Mouse (Mus musculus) heart, adult 2 months (tissue): ENCODE data around the gene Cc2d2b. TPM values are rescaled to one million over a fixed set of nuclear protein-coding genes. Genes with fewer than 3 reads are reported as not detected.

Experiments
- DNase-seq, 2 experiments: peaks; one replicate each; pipeline ENCODE4 v3.0.0; 2021
- H3K27ac ChIP-seq: fragments of 200-600 bp; 2 replicates; pipeline ENCODE4 v1.8.1; 2022
- H3K27me3 ChIP-seq: fragments of 200-500 bp; 2 replicates; pipeline ENCODE4 v1.6.1; 2012; ENCODE audit warnings: mild to moderate bottlenecking, low read length, inconsistent platforms, mixed read lengths; ENCODE audit not compliant: control insufficient read depth, insufficient read depth
- H3K36me3 ChIP-seq: fragments of 200-500 bp; 2 replicates; pipeline ENCODE4 v1.6.1; 2012; ENCODE audit warnings: low read length, inconsistent platforms; ENCODE audit not compliant: control insufficient read depth, insufficient read depth
- H3K4me1 ChIP-seq: fragments of 200-500 bp; 2 replicates; pipeline ENCODE4 v1.6.1; 2011; ENCODE audit warnings: low read length; ENCODE audit not compliant: control insufficient read depth, insufficient read depth
- H3K4me3 ChIP-seq: fragments of 200-600 bp; 2 replicates; pipeline ENCODE4 v1.8.1; 2022
- H3K79me2 ChIP-seq: fragments of 200-500 bp; replicated peaks from 2 replicates; pipeline ENCODE4 v1.6.1; 2012; ENCODE audit warnings: mild to moderate bottlenecking, inconsistent platforms, low read length, moderate library complexity, mixed read lengths; ENCODE audit not compliant: control insufficient read depth, insufficient read depth
- H3K9ac ChIP-seq: fragments of 200-500 bp; 2 replicates; pipeline ENCODE4 v1.6.1; 2012; ENCODE audit warnings: low read depth, mild to moderate bottlenecking, control low read depth, inconsistent platforms, low read length, mixed read lengths
- CTCF ChIP-seq: fragments of 200-600 bp; IDR thresholded peaks from 2 replicates; pipeline ENCODE4 v1.8.1; 2022; ENCODE audit warnings: antibody characterized with exemption, mild to moderate bottlenecking, moderate library complexity
- EP300 ChIP-seq: fragments of 200-500 bp; IDR thresholded peaks from 2 replicates; pipeline ENCODE4 v1.6.1; 2011; ENCODE audit warnings: low read depth, low read length, control low read depth; ENCODE audit not compliant: insufficient read depth
- POLR2A ChIP-seq: fragments of 200-500 bp; IDR thresholded peaks from 2 replicates; pipeline ENCODE4 v1.6.1; 2011; ENCODE audit warnings: mild to moderate bottlenecking, low read depth, low read length, control low read depth; ENCODE audit not compliant: insufficient read depth
- WGBS: fragments of 180-500 bp; shearing (Covaris S2); methylation state at CpG from one replicate; pipeline ENCODE4 v1.1.7; 2018; 5-methylcytosine and 5-hydroxymethylcytosine counted together
- intact Hi-C: fragments of 180-260 bp; cut with DNase I; formaldehyde crosslinking; loops from one replicate; pipeline ENCODE4 v1.15.1; 2025
- polyA plus RNA-seq: library from polyadenylated mRNA; depleted of rRNA; stranded (reverse); fragments of >200 nt; gene quantifications from 2 replicates; pipeline ENCODE4 v1.2.3, GENCODE M21; 2012
- total RNA-seq, 2 experiments: library from RNA; stranded (reverse); gene quantifications; 2 replicates each; pipeline ENCODE4 v1.2.3; 2021

The Cc2d2b gene
- total and polyA plus RNA-seq, 3 experiments = not detected

DNA sequence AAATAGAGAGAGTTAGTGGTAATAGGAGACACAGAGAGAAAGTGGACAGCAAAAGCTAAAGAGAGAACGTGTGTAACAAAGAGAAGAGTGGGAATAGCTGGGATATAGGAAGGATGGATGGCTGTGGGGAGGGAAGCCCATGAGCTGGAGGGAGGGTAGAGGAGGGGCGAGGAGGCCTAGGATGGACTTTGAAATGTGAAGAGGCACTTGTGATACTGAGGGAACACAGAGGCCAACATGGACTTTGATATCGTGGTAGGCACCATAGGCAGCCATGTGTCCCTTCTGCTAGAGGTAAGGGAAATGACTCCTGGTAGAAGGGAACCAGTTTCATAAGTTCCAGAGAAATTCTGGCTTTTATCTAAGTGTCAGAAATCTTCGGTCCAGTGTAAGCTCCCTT lies 63.3 kb downstream of the Cc2d2b start:
- Histone ChIP-seq H3K79me2 (no peaks in the 10 kb centered on the region), H3K4me1 (no peaks in the 10 kb centered on the region), H3K27ac (no peak overlapping the region), H3K27me3 (no peaks in the 10 kb centered on the region), H3K9ac (no peak overlapping the region), H3K36me3 (no peaks in the 10 kb centered on the region), H3K4me3 (no peak overlapping the region)
- no peak for DNase-seq
- intact Hi-C loops = no loop called here
- TF ChIP-seq EP300 (no peak), POLR2A (no peak), CTCF (no peak)
- 78% methylated on average over 4 of the region's 4 CpGs for WGBS

- DNase-seq = no peak
- H3K27ac ChIP-seq = no peak overlapping the region
- no peak overlapping the region for H3K9ac ChIP-seq
- H3K36me3 ChIP-seq = no peaks in the 10 kb centered on the region
- TF ChIP-seq EP300 (no peak), POLR2A (no peak), CTCF (no peak)
- intact Hi-C loops = no loop called here
- H3K27me3 ChIP-seq = no peaks in the 10 kb centered on the region
- H3K4me1 ChIP-seq = no peaks in the 10 kb centered on the region
- 25% methylated on average over 3 of the region's 3 CpGs for WGBS
- H3K4me3 ChIP-seq = no peak overlapping the region
- no peaks in the 10 kb centered on the region for H3K79me2 ChIP-seq
Measured at GRCm38 (mm10) chr19:40812778-40813177, 64.2 kb downstream of the Cc2d2b start.

DNA sequence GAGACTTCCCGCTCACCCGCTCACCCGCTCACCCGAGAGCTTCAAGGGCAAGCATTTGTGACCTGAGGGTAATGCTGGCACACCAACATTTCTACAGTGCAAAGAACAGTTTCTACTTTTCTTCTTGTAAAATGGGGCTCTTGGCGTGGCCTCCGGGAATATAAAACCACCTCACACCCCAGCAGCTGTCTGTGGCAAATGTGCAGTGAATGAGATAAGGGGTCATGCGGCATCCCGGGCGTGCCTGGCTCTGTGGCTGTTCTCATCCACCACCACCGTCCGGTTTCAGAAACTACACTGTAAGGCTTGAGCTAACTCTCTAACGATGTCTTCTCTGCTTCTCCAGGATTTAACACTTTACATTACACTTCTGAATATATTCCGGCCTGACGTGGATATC lies 64.8 kb downstream of the Cc2d2b start:
- H3K4me1 ChIP-seq = no peaks in the 10 kb centered on the region
- no peak for DNase-seq
- no peak overlapping the region for H3K27ac ChIP-seq
- WGBS = 54% methylated on average over 14 of the region's 14 CpGs
- no peak for TF ChIP-seq EP300
- TF ChIP-seq CTCF = no peak
- no peak for TF ChIP-seq POLR2A
- intact Hi-C loops = no loop called here
- H3K36me3 ChIP-seq = no peaks in the 10 kb centered on the region
- no peaks in the 10 kb centered on the region for H3K27me3 ChIP-seq
- H3K79me2 ChIP-seq = no peaks in the 10 kb centered on the region
- no peak overlapping the region for H3K4me3 ChIP-seq
- H3K9ac ChIP-seq = no peak overlapping the region

- no peaks in the 10 kb centered on the region for H3K27me3 ChIP-seq
- DNase-seq = no peak
- TF ChIP-seq EP300 (no peak), CTCF (no peak), POLR2A (no peak)
- no peaks in the 10 kb centered on the region for H3K79me2 ChIP-seq
- no peaks in the 10 kb centered on the region for H3K4me1 ChIP-seq
- H3K9ac ChIP-seq = no peak overlapping the region
- H3K4me3 ChIP-seq = no peak overlapping the region
- intact Hi-C loops = no loop called here
- 60% methylated on average over 7 of the region's 7 CpGs for WGBS
- no peaks in the 10 kb centered on the region for H3K36me3 ChIP-seq
- H3K27ac ChIP-seq = no peak overlapping the region
Measured at GRCm38 (mm10) chr19:40815645-40816183, 67.2 kb downstream of the Cc2d2b start.

- 75% methylated on average over 6 of the region's 6 CpGs for WGBS
- H3K36me3 ChIP-seq = no peaks in the 10 kb centered on the region
- H3K9ac ChIP-seq = no peak overlapping the region
- no peak overlapping the region for H3K4me3 ChIP-seq
- H3K79me2 ChIP-seq = no peaks in the 10 kb centered on the region
- intact Hi-C loops = no loop called here
- no peak overlapping the region for H3K27ac ChIP-seq
- no peaks in the 10 kb centered on the region for H3K27me3 ChIP-seq
- no peak for DNase-seq
- no peak for TF ChIP-seq CTCF
- no peak for TF ChIP-seq POLR2A
- TF ChIP-seq EP300 = no peak
- no peaks in the 10 kb centered on the region for H3K4me1 ChIP-seq
Measured at GRCm38 (mm10) chr19:40817901-40818532, 69.5 kb downstream of the Cc2d2b start.

- 33% methylated on average over 7 of the region's 7 CpGs for WGBS
- Histone ChIP-seq H3K36me3 (no peaks in the 10 kb centered on the region), H3K27ac (no peak overlapping the region), H3K4me1 (no peaks in the 10 kb centered on the region), H3K79me2 (no peaks in the 10 kb centered on the region), H3K9ac (no peak overlapping the region), H3K27me3 (no peaks in the 10 kb centered on the region), H3K4me3 (no peak overlapping the region)
- no peak for TF ChIP-seq CTCF
- TF ChIP-seq EP300 = no peak
- no peak for TF ChIP-seq POLR2A
- DNase-seq = peak in 1 of 2 experiments; percentile 37
- intact Hi-C loops = no loop called here
Measured at GRCm38 (mm10) chr19:40818764-40819163, 70.2 kb downstream of the Cc2d2b start.
